Mouse (Mus musculus): ENCODE measurements around the gene Dnaaf2.
A peak's percentile ranks its signal among the peaks of the same experiment; 100 is the strongest.
"Not testable (repeated sequence)": the region's sequence is repeated elsewhere in the genome, so short reads cannot be mapped to it uniquely, and the experiment has no call there.

Gene Dnaaf2

GRCm38 (mm10) chr12:69164904-69165303, 33.3 kb downstream of the Dnaaf2 start:
- DNase-seq (ENCODE audit: low read depth, low spot score): no peak

GRCm38 (mm10) chr12:69163586-69163985, 34.6 kb downstream of the Dnaaf2 start:
- not testable (repeated sequence) for DNase-seq (ENCODE audit: low read depth, low spot score)

GRCm38 (mm10) chr12:69160677-69161076, 37.6 kb downstream of the Dnaaf2 start:
- DNase-seq (ENCODE audit: low read depth, low spot score): not testable (repeated sequence)

- peak; percentile 55 for DNase-seq (ENCODE audit: low read depth, low spot score)
Observed at GRCm38 (mm10) chr12:69159578-69159940, 38.7 kb downstream of the Dnaaf2 start.

GRCm38 (mm10) chr12:69158765-69159577, 39.3 kb downstream of the Dnaaf2 start, which contains the start of gene Rps29:
Gene Rps29 (minus strand): TSS chr12:69159186.
- DNase-seq (ENCODE audit: low read depth, low spot score): peak; percentile 99

GRCm38 (mm10) chr12:69158366-69158764, 39.9 kb downstream of the Dnaaf2 start:
- peak; percentile 8 for DNase-seq (ENCODE audit: low read depth, low spot score)

- no peak for DNase-seq (ENCODE audit: low read depth, low spot score)
Observed at GRCm38 (mm10) chr12:69157107-69157506, 41.1 kb downstream of the Dnaaf2 start.

- DNase-seq (ENCODE audit: low read depth, low spot score): no peak
Observed at GRCm38 (mm10) chr12:69156436-69156835, 41.8 kb downstream of the Dnaaf2 start.

GRCm38 (mm10) chr12:69155923-69156322, 42.3 kb downstream of the Dnaaf2 start:
- DNase-seq (ENCODE audit: low read depth, low spot score): no peak

GRCm38 (mm10) chr12:69150049-69150448, 48.2 kb downstream of the Dnaaf2 start:
- no peak for DNase-seq (ENCODE audit: low read depth, low spot score)

- DNase-seq (ENCODE audit: low read depth, low spot score): no peak
Observed at GRCm38 (mm10) chr12:69147166-69147735, 51.0 kb downstream of the Dnaaf2 start.

- no peak for DNase-seq (ENCODE audit: low read depth, low spot score)
Observed at GRCm38 (mm10) chr12:69143460-69143859, 54.8 kb downstream of the Dnaaf2 start.

- DNase-seq (ENCODE audit: low read depth, low spot score): no peak
Observed at GRCm38 (mm10) chr12:69139841-69140240, 58.4 kb downstream of the Dnaaf2 start.

- no peak for DNase-seq (ENCODE audit: low read depth, low spot score)
Observed at GRCm38 (mm10) chr12:69139201-69139600, 59.0 kb downstream of the Dnaaf2 start.
